Mouse (Mus musculus) midbrain, postnatal 0 days (tissue): Measurements from ENCODE around the gene Btf3. TPM values are rescaled to one million over a fixed set of nuclear protein-coding genes. Genes with fewer than 3 reads are reported as not detected.

Experiments used
- ATAC-seq: fragments of 200-750 bp; cut with Nextera tagmentation; 2 replicates; pipeline ENCODE4 v1.8.0; 2017; ENCODE audit warnings: moderate number of reproducible peaks, mild to moderate bottlenecking, moderate TSS enrichment, moderate library complexity; ENCODE audit not compliant: low FRiP score
- DNase-seq: peaks from one replicate; pipeline ENCODE4 v3.0.0-alpha.2; 2015; ENCODE audit warnings: low spot score
- H3K27ac ChIP-seq: fragments of 300-500 bp; sonication (generic); 2 replicates; pipeline ENCODE4 v1.5.1; 2014; ENCODE audit warnings: low read depth, mild to moderate bottlenecking, low read length, mixed read lengths
- H3K27me3 ChIP-seq: fragments of 300-500 bp; sonication (generic); 2 replicates; pipeline ENCODE4 v1.6.1; 2014; ENCODE audit warnings: low read length, control low read depth, mixed read lengths; ENCODE audit not compliant: insufficient read depth
- H3K36me3 ChIP-seq: fragments of 300-500 bp; sonication (generic); 2 replicates; pipeline ENCODE4 v1.6.1; 2014; ENCODE audit warnings: low read length, control low read depth, mixed read lengths; ENCODE audit not compliant: insufficient read depth
- H3K4me1 ChIP-seq: fragments of 300-500 bp; sonication (generic); 2 replicates; pipeline ENCODE4 v1.6.1; 2014; ENCODE audit warnings: mild to moderate bottlenecking, control low read depth, antibody characterized with exemption, low read length, mixed read lengths; ENCODE audit not compliant: insufficient read depth
- H3K4me2 ChIP-seq: fragments of 300-500 bp; sonication (generic); 2 replicates; pipeline ENCODE4 v1.6.1; 2014; ENCODE audit warnings: low read depth, mild to moderate bottlenecking, low read length, mixed read lengths; ENCODE audit not compliant: poor library complexity, severe bottlenecking
- H3K4me3 ChIP-seq: fragments of 300-500 bp; sonication (generic); 2 replicates; pipeline ENCODE4 v1.5.1; 2014; ENCODE audit warnings: low read depth, mild to moderate bottlenecking, low read length, moderate library complexity
- H3K9ac ChIP-seq: fragments of 300-500 bp; sonication (generic); replicated peaks from 2 replicates; pipeline ENCODE4 v1.6.1; 2014; ENCODE audit warnings: mild to moderate bottlenecking, low read length, moderate library complexity, mixed read lengths; ENCODE audit not compliant: poor library complexity, severe bottlenecking
- H3K9me3 ChIP-seq: fragments of 300-500 bp; sonication (generic); 2 replicates; pipeline ENCODE4 v1.6.1; 2016; ENCODE audit warnings: low read length, control low read depth
- CTCF ChIP-seq: IDR thresholded peaks from 2 replicates; pipeline ENCODE4 v1.5.1; 2016; ENCODE audit warnings: antibody characterized with exemption, mild to moderate bottlenecking
- WGBS: fragments of 180-500 bp; shearing (Covaris S2); extraction: QIAGEN DNeasy Blood & Tissue Kit; methylation state at CpG from one replicate; pipeline ENCODE4 v1.1.7; 2014; 5-methylcytosine and 5-hydroxymethylcytosine counted together
- polyA plus RNA-seq: library from polyadenylated mRNA; unstranded; fragments of >200 nt; fragmentation: Nextera tagmentation; extraction: Ambion mirVana; gene quantifications from 2 replicates; pipeline ENCODE4 v1.2.1, GENCODE M21; 2015
- total RNA-seq: library from RNA; depleted of rRNA; stranded (reverse); fragments of >200 nt; gene quantifications from 2 replicates; pipeline ENCODE4 v1.2.3, GENCODE M21; 2014

Gene Btf3
- total and polyA plus RNA-seq, 2 experiments from 2014 or later, result 269 to 472 TPM

DNA sequence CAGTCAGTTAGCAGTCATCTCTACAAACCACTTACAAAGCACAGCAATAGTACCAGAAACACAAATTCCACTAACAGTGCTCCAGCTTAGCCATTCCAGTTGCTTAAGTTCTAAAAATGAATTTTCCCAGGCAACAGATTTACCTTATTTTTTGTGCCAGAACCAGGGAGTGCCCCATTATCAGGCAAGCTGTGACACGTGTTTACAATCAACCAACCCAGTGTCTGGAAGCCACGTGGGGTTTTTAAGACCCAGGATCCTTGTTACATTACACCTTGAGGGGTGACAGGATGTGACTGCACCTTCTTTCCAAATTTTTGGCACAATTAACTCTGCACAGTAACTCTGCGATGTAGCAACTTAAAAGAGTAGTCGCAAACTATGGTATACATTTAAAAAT, 8.1 kb downstream of the Btf3 start:
- 88% methylated on average over 4 of the region's 4 CpGs for WGBS
- H3K9ac ChIP-seq, result no peak overlapping the region
- ATAC-seq (no peak), DNase-seq (no peak)
- H3K27ac ChIP-seq, result no peak overlapping the region
- no peaks in the 10 kb centered on the region for H3K27me3 ChIP-seq
- no peak overlapping the region for H3K4me3 ChIP-seq
- H3K4me1 ChIP-seq, result no peaks in the 10 kb centered on the region
- no peak for TF ChIP-seq CTCF
- H3K4me2 ChIP-seq, result no peak overlapping the region
- no peaks in the 10 kb centered on the region for H3K9me3 ChIP-seq
- peaks cover 17% of the 10 kb centered on the region for H3K36me3 ChIP-seq

DNA sequence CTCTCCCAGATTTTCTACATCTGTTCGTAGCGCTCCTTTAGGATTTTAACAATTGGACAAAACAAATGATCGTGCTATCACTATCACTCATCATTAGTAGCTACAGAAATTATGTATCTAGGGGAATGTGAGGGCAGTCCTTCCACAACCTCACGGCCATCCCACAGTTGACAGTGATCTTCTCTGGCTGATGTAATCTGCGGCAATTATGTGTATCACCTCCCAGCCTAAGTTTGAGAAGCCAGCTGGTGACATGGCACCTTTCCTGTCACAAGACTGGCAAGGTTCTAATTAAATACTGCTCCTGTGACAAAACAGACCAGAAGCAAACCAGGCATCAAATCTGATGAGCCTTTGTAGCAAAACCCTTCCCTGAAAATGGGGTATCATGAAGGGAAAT, 8.8 kb downstream of the Btf3 start:
- 85% methylated on average over 5 of the region's 5 CpGs for WGBS
- Histone ChIP-seq H3K27ac (no peak overlapping the region), H3K4me2 (no peak overlapping the region)

GRCm38 (mm10) chr13:98306852-98307475, 9.8 kb downstream of the Btf3 start:
- Histone ChIP-seq H3K27me3 (no peaks in the 10 kb centered on the region), H3K36me3 (peaks cover 16% of the 10 kb centered on the region), H3K27ac (no peak overlapping the region), H3K9me3 (no peaks in the 10 kb centered on the region), H3K4me3 (no peak overlapping the region), H3K9ac (no peak overlapping the region), H3K4me1 (no peaks in the 10 kb centered on the region), H3K4me2 (no peak overlapping the region)
- DNase-seq (no peak), ATAC-seq (no peak)
- WGBS, result 42% methylated on average over 14 of the region's 14 CpGs
- no peak for TF ChIP-seq CTCF

More for the DNA sequence above, 8.8 kb downstream of the Btf3 start:
- Histone ChIP-seq H3K4me3 (no peak overlapping the region), H3K9ac (no peak overlapping the region), H3K9me3 (no peaks in the 10 kb centered on the region), H3K27me3 (no peaks in the 10 kb centered on the region), H3K36me3 (peaks cover 17% of the 10 kb centered on the region), H3K4me1 (no peaks in the 10 kb centered on the region)
- TF ChIP-seq CTCF, result no peak
- no peak for DNase-seq
- ATAC-seq, result no peak

DNA sequence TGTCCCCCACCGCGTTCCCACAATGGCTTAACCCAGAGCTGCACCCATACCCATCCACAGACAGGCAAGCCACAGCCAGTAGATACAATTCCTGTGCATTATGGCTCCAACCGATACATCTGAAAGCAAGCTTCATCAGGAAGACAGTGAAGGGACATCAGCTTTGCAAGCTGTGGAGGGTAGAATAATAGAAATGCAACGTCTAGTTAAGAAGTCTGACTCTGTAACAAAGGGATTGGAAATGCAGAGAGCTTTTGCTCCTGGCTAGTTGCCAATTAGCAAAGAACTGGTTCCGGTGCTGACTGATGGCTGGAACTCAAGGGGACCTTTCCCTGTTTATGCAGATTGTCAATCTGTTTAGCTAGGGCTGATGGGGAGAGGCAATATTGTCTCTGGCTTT, 10.4 kb downstream of the Btf3 start:
- ATAC-seq, result no peak
- no peak overlapping the region for H3K4me3 ChIP-seq
- no peaks in the 10 kb centered on the region for H3K9me3 ChIP-seq
- H3K27me3 ChIP-seq, result no peaks in the 10 kb centered on the region
- peak; percentile 5 for DNase-seq
- no peak overlapping the region for H3K4me2 ChIP-seq
- no peak overlapping the region for H3K9ac ChIP-seq
- 28% methylated on average over 5 of the region's 5 CpGs for WGBS
- no peak overlapping the region for H3K27ac ChIP-seq
- TF ChIP-seq CTCF, result no peak
- H3K4me1 ChIP-seq, result no peaks in the 10 kb centered on the region
- peaks cover 10% of the 10 kb centered on the region for H3K36me3 ChIP-seq

DNA sequence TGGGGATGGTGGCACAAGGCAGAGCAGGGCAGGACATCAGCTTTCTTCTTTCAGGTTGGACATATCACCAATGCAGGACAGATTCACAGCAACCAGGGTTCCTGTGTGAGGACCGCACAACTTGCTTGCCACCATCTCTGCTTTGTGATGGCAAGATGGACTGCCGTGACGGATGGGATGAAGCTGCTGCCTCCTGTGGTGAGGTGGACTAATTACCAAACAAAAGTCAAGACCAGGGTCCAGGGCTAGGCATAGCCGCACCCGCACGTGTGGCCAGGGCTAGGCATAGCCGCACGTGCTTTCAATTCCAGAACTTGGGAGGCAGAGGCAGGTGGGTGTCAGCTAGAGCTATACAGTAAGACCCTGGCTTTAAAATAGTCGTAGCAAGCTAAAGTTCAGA, 11.5 kb downstream of the Btf3 start:
- no peaks in the 10 kb centered on the region for H3K4me1 ChIP-seq
- no peaks in the 10 kb centered on the region for H3K27me3 ChIP-seq
- no peak overlapping the region for H3K27ac ChIP-seq
- ATAC-seq, result no peak
- peak; percentile 26 for TF ChIP-seq CTCF
- H3K4me2 ChIP-seq, result no peak overlapping the region
- H3K36me3 ChIP-seq, result peaks cover 5% of the 10 kb centered on the region; the same call in 1 of the 2 replicates
- H3K9ac ChIP-seq, result no peak overlapping the region
- WGBS, result 88% methylated on average over 9 of the region's 9 CpGs
- DNase-seq, result no peak
- no peak overlapping the region for H3K4me3 ChIP-seq
- no peaks in the 10 kb centered on the region for H3K9me3 ChIP-seq

DNA sequence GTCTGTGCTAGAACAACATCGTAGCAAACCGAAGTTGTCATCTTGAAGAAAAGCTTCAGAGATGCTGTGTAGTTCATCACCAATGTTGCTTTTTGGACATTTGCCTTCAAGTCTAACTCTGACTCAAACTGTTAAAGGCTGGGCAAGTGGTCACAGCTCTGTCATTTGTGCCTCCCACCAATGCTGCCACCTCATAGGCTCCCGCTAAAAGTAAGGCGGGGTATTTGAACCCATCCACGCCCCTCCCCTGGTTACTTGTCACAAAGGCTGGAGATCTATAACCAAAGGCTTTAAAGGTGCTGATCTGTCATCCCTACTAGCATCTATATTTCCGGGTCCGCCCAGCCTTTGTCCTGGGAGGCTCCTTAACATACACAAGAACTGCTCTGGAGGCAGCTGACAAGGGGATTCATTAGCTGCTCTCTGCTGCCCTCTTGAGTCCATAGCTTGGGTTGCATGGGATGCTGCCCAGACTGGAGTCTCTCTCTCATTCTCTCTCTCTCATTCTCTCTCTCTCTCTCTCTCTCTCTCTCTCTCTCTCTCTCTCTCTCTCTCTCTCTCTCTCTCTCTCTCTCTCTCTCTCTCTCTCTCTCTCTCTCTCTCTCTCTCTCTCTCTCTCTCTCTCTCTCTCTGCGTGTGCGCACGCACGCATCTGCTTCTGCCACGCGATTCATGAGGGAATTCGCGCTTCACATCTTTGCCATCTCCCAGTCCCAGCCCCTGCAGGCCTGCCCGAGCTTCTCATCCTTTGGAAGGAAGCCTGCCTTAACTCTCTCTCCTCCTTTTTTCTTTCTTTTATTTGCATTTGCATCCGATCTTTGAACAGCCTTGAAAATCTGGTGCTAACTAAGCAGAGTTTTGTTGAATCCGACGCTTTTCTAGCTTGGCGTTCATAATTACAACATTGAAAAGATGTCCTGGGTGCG, 17.7 kb downstream of the Btf3 start:
- H3K4me3 ChIP-seq, result no peak overlapping the region
- H3K27ac ChIP-seq, result 0 out of 2 replicates have a peak overlapping the region, but pooled peaks have one; percentile 43
- DNase-seq (peak; percentile 93), ATAC-seq (peak; percentile 72)
- H3K9me3 ChIP-seq, result no peaks in the 10 kb centered on the region
- no peak overlapping the region for H3K9ac ChIP-seq
- 45% methylated on average over 21 of the region's 21 CpGs for WGBS
- H3K4me2 ChIP-seq, result peak overlapping the region; percentile 39
- H3K36me3 ChIP-seq, result no peaks in the 10 kb centered on the region
- no peaks in the 10 kb centered on the region for H3K27me3 ChIP-seq
- no peaks in the 10 kb centered on the region for H3K4me1 ChIP-seq
- peak; percentile 84 for TF ChIP-seq CTCF
